Mouse (Mus musculus): ENCODE data around the gene Abcg2. TPM values are rescaled to one million over a fixed set of nuclear protein-coding genes. Genes with fewer than 3 reads are reported as not detected.
A peak's percentile ranks its signal among the peaks of the same experiment; 100 is the strongest.

The Abcg2 gene
- total RNA-seq, 1 experiment from 2014 or later: 67.7 TPM

DNA sequence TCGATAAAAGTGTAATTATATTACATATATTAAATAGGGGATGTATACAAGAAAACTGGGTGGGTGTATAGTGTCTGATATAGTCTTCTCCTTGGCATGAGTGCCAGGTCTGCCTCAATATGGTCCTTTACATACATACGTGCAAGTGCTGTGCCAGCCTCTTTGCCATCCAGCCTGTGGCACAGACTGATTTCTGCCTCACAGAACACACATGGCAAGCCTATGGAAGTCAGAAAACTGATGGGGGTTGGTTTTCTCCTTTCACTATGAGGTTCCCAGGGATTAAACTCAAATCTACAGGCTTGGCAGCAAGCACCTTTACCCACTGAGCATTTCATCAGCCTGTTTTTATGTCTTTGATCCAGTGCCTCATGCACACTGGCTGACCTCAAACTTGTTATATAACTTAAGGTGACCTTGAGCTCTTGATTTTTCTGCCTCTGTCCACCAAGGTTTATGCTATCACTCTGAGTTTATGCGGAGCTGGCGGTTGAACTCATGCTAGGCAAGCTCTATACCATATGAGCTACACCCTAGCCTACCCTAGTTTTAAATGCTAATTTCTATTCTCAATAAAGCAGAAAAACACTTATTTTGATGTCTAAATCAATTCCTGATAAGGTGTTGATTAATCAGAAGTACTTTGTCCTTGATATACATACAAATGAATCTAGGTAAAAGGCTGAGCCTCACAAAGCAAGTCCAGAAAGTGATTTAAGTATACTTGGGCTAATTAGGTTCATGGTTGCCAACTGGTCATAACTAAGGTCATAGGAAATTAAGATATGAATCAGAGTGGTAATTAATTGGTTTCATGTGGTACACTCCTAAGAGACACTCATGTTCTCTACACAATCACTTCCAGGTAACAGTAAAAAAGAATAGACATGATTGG lies 26.7 kb downstream of the Abcg2 start:
- ATAC-seq (replicated peaks in 1 of 2; ENCODE audit: insufficient read depth in 1 of 2, low FRiP score in 2 of 2, low TSS enrichment in 1 of 2, low read depth in 1 of 2, poor library complexity in 2 of 2, severe bottlenecking in 2 of 2): peak in 1 of 2 experiments; percentile 43; a peak in 1 of 4 replicates

DNA sequence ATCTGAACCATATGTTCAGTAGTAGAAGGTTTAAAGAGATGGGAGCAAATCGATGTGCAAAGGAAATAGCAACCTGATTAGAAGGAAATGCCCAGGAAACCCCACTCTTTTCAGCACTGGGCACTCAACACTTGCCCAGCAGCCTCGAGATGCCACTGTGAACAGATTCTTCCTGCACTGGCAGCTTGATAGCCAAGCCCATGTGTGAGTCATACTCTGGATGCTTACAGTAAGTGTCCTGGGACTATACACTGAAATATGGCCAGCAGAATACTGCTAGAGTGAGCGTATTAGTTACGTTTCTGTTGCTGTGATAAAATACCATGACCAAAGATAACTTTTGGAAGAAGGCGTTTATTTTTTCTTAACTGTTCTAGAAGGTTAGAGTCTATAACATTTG lies 39.8 kb downstream of the Abcg2 start:
- ATAC-seq (replicated peaks in 1 of 2; ENCODE audit: insufficient read depth in 1 of 2, low FRiP score in 2 of 2, low TSS enrichment in 1 of 2, low read depth in 1 of 2, poor library complexity in 2 of 2, severe bottlenecking in 2 of 2): no peak

DNA sequence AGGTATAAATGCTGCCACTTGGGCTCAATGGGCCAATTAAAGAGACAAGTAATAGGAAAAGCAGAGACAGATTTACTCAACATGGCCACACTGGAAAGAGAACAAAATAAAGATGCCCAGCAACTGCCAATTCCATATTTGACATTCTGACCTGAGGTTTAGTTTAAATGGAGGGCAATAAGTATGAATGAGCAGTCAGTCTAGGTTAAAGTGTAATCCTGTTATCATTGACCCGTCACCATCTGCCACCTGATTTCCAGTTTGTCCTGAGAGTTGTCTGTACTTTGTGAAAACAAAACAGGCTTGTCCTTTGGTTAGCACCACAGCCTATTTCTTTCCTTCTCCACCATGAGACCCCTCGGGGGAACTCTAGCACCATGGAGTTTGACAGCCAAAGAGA lies 44.9 kb downstream of the Abcg2 start:
- ATAC-seq (replicated peaks in 1 of 2; ENCODE audit: insufficient read depth in 1 of 2, low FRiP score in 2 of 2, low TSS enrichment in 1 of 2, low read depth in 1 of 2, poor library complexity in 2 of 2, severe bottlenecking in 2 of 2): no peak

DNA sequence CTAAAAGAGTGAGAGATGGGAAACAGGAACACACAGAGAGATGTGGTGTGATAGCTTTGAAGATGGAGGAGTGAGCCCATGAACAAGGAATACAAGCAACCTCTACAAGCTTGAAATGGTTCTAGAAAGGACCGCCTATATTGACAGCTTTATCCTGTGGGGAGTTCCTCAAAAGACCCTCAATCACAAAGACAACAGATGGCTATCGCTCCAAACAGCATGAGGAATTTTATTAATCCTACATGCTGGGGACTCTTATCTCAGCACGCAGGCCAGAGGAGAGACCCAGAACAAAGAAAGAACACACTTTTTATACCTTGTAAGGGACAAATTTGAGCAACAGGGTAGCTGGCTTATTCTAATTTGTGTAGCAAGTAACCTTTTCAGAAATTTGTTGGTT lies 48.1 kb downstream of the Abcg2 start:
- ATAC-seq (replicated peaks in 1 of 2; ENCODE audit: insufficient read depth in 1 of 2, low FRiP score in 2 of 2, low TSS enrichment in 1 of 2, low read depth in 1 of 2, poor library complexity in 2 of 2, severe bottlenecking in 2 of 2): no peak

DNA sequence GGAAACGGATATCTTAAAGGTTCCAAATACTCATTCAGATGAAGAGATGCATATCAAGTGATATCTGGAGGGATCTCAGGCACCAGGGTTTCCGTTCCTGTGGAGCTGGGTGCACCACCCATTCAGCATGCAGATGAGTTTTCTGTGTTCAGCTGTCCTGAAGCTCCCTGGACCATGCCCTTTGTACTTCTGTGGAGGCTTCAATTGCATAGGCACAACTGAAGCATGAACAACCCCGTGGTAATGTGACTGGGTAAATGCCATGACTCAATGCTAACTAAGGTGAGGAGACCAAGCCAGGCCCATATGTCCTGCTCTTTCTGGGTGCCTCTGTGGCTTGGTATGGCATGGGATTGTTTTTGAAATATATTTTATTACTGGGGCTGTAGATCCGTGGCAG lies 49.4 kb downstream of the Abcg2 start:
- no peak for ATAC-seq (replicated peaks in 1 of 2; ENCODE audit: insufficient read depth in 1 of 2, low FRiP score in 2 of 2, low TSS enrichment in 1 of 2, low read depth in 1 of 2, poor library complexity in 2 of 2, severe bottlenecking in 2 of 2)

DNA sequence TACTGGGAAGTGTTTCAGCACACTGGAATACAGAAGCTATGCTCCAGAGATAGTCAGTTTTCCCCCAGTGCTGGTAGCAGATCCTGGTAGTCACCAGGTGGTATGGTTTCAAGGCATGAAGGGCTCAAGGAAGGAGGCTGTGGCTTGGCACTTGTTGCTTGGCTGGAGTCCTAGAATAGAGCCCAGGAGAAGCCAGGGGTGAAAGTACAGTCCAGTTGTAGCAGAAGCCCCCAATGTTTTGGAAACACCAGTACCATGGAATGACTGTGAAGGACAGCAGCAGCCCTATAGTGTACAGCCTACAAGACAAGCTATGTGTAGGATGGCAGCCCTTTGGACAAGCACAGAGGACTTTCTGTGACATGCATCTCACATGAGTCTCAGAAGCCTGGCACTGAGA lies 54.2 kb downstream of the Abcg2 start:
- peak; percentile 9 to 16; a peak in 1 of 4 replicates for ATAC-seq (replicated peaks in 1 of 2; ENCODE audit: insufficient read depth in 1 of 2, low FRiP score in 2 of 2, low TSS enrichment in 1 of 2, low read depth in 1 of 2, poor library complexity in 2 of 2, severe bottlenecking in 2 of 2)

DNA sequence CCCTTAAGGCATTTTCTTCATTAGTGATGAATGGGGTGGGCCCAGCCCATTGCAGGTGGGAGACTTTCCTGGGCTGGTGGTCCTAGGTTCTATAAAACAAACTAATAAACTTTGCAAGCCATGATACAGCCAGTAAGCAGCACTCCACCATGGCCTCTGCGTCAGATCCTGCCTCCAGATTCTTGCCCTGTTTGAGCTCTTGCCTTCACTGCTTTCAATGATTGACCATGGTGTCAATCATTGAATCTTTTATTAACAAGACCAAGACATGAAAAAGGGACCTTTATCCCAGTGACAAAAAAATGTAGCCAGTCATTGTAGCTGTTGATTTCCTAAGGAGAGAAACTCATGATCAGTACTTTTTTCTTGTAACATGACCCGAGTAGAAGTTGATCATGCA lies 55.1 kb downstream of the Abcg2 start:
- no peak for ATAC-seq (replicated peaks in 1 of 2; ENCODE audit: insufficient read depth in 1 of 2, low FRiP score in 2 of 2, low TSS enrichment in 1 of 2, low read depth in 1 of 2, poor library complexity in 2 of 2, severe bottlenecking in 2 of 2)

DNA sequence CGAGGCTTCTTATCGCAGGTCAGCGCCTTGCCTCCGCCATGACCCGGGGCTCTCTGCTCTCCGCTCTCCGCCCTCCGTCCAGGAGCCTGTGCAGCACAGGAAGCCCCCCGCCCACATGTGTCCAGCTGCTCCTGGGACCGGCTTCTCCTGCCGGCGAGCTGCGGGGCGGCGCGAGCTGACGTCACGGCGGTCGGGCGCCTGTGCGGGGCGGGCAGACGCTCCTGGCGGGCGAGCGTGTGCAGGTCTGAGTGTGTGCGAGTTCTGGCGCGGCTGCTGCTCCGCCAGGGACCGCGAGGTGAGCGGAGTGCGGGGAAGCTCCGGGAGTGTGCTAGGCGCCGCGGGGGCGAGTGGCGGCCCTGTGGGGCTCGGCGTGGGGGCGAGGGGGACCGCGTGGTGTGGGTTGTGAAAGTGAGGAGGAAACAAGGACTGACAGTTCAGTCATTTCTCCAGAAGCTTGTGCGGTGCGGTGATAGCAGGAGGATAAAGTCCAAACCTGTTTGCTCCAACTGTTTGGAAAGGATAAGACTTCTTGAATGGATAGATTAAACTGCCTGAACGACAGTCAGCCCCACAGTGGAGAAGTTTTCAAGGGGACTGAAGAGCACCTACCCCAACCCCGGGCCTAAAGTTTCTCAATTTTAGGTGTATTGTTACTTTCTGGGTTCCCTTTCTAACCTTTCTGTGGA lies 56.2 kb downstream of the Abcg2 start:
- ATAC-seq (replicated peaks in 1 of 2; ENCODE audit: insufficient read depth in 1 of 2, low FRiP score in 2 of 2, low TSS enrichment in 1 of 2, low read depth in 1 of 2, poor library complexity in 2 of 2, severe bottlenecking in 2 of 2): peak; percentile 88 to 91

DNA sequence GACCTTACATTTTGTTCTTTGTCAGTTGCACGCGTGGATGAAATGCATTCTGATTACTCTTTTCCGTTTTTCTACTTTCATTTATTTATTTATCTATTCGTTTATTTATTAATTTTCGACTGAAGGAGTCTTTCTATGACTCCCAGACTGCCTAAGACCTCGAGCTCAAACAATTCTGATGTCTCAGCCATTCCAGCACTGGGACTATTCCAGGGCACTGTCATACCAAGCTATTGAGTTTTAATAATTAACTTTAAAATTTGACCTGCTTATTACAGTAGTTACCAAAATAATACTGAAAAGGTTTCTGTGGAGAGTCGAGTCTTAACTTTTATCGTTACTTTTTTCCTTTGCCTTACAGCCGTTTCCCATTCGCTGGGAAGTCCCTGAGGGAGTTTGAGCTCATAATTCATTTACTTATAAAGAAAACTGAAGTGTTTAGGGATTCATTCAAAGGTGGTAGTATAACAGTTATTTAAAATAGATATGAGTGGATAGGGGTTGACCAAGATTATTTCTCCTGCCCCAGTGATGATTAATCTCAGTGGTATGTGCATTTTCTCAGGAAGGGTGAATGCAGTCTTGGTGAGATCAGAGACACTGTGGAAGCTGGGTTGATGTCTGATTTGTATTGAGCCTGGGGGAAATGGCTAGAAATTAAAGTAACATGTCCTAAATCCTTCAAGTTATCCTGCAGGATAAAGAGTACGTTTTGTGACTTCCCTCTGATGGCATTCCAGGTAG lies 56.9 kb downstream of the Abcg2 start:
- no peak for ATAC-seq (replicated peaks in 1 of 2; ENCODE audit: insufficient read depth in 1 of 2, low FRiP score in 2 of 2, low TSS enrichment in 1 of 2, low read depth in 1 of 2, poor library complexity in 2 of 2, severe bottlenecking in 2 of 2)

DNA sequence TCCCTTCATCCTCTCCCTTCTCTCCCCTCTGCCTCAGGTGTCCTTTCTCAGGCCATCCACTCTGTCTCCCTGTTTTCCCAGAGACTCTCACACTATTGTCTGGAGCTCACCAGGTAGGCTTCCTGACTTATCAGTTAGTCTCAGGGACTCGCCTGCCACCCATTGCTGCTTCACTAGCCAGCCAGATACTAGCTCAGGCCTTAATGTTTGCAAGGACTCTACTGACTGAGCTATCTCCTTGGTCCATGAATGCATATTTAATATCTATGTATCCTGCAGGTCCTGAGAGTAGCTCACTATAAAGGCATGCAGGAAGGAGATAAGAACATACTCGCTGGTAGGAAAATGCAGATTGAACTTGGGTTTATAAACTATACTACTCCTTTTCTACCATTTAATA lies 57.9 kb downstream of the Abcg2 start:
- ATAC-seq (replicated peaks in 1 of 2; ENCODE audit: insufficient read depth in 1 of 2, low FRiP score in 2 of 2, low TSS enrichment in 1 of 2, low read depth in 1 of 2, poor library complexity in 2 of 2, severe bottlenecking in 2 of 2): peak; percentile 3 to 37; a peak in 1 of 4 replicates

DNA sequence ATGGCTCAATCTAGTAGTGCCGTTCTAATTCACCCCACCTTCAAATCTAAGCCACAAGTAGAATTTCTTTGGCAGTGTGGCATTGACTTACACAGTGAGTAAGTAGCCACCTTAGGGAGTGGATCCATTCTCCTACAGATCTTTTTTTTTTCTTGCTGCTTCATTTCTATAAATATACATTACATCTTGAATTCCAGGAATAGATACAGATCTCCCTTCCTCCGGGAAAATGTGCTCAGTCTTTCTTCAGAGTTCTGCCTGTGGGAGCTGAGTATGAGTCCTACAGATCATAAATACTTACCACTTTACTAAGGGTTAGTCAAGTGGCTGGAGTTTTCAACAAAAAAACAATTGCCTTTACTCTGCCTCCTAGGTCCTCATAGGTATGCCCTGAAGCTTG lies 60.3 kb downstream of the Abcg2 start:
- ATAC-seq (replicated peaks in 1 of 2; ENCODE audit: insufficient read depth in 1 of 2, low FRiP score in 2 of 2, low TSS enrichment in 1 of 2, low read depth in 1 of 2, poor library complexity in 2 of 2, severe bottlenecking in 2 of 2): no peak

DNA sequence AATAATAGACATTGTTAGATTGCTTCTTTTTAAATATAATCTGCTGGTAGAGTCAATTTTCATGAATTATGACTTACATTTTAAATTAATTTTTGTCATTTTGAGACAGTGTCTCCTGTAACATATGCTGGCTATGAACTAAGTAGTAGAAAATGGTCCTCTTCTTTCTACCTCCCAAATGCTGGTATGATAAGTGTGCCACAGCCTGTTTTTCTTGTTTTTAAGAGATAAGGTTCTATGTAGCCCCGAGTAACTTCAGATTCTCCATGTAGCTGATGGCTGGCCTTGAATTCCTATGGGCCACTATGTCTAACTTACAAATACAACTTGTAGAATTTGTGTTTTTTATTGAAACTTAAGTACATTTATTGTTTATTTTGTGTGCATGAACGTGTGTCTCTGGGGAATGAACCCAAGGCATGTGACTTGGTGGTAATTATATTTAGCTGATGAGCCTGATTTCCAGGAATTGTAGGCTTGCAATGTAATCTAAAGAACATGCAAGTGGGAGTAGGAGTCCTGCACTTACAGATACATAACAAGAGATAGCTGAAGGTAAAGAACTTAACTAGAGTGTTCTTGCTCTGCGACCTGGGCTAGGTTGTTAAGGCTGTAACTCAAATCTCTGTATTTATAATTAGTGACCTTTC lies 63.9 kb downstream of the Abcg2 start:
- no peak for ATAC-seq (replicated peaks in 1 of 2; ENCODE audit: insufficient read depth in 1 of 2, low FRiP score in 2 of 2, low TSS enrichment in 1 of 2, low read depth in 1 of 2, poor library complexity in 2 of 2, severe bottlenecking in 2 of 2)

DNA sequence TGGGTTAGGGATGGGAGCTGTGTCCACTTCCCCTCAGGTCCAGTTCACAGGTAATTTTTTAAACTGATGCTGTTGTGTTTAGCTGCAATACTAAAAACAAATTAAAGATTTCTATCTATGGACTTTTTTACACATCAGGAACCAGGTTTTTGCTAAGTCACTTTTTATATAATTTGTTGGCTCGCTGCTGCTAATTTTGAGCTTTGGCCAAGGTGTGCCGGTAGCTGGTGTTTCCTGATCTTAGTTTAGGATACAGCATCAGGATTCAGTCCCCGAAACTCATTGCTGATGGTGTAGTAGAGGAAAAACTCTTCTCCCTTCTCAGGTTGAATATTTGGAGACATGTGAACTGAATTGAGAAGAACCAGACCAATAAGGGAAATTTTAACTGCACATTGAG lies 65.8 kb downstream of the Abcg2 start:
- peak in 1 of 2 experiments; percentile 22; a peak in 2 of 4 replicates for ATAC-seq (replicated peaks in 1 of 2; ENCODE audit: insufficient read depth in 1 of 2, low FRiP score in 2 of 2, low TSS enrichment in 1 of 2, low read depth in 1 of 2, poor library complexity in 2 of 2, severe bottlenecking in 2 of 2)

DNA sequence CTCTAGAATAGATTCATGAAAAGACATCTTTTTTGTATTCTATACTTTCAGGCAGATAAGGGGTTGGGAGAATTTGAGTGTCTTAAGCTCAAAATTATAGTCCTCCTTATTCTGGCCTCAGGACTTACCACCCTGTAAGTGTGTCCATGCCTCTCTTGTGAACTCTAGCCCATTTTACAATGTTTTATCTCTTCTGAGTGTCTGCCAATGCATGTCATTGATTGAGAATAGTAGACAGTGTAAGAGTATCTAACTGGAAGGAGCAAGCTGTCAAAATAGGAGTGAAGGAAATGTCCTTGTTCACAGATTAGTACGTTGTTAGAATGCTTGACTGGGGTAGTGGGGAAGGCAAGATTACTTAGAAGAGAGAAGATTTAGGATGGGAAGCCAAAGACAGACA lies 66.7 kb downstream of the Abcg2 start:
- 0 out of 4 replicates have a peak, but pooled peaks of 1 of the 2 experiments have one; percentile 18 for ATAC-seq (replicated peaks in 1 of 2; ENCODE audit: insufficient read depth in 1 of 2, low FRiP score in 2 of 2, low TSS enrichment in 1 of 2, low read depth in 1 of 2, poor library complexity in 2 of 2, severe bottlenecking in 2 of 2)

DNA sequence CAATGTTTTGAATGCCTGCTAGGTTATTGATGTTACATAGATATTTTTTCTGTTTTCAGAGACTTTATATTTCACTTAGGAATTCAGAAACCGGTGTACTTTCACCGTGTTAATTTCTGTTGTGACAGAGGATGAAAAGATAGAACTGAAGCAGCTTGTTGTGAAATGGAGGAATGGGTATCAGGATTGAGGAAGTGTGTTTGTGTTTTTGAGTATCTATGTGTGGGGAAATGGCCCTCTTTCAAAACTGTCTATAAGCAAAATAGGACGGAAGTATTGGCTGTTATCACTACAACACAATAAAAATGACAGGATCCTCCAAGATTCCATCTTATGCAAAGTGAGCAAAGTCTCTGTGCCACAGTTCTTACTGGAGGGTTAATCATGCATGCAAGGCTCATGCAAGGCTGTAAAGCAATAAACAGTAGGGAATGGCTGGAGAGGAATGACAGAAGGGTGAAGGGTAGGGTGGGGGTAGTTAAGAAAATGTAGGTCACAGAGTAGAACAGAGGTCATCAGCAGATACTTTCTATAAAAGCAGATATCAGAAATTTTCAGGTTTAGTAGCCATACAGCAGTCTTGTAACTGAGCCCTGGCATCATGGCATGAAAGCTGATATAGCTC lies 76.7 kb downstream of the Abcg2 start:
- no peak for ATAC-seq (replicated peaks in 1 of 2; ENCODE audit: insufficient read depth in 1 of 2, low FRiP score in 2 of 2, low TSS enrichment in 1 of 2, low read depth in 1 of 2, poor library complexity in 2 of 2, severe bottlenecking in 2 of 2)

DNA sequence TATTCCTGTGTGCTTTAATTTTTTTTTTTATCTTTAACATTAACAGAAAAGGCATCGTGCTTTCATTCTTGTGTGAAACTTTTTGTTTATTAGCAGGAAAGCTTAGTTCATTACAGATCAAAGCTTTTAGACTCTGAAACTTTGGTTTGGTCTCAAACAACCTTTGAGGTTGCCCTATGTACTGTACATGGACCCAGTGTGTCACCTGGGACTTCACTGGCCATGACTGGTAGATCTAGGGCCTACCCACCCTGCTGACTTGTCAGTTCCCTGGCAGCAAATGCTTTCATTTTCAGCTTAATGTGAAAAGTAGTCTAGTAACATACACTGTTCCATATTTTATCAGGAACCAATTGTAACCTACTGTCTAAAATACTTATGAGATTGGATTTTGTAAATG lies 93.5 kb downstream of the Abcg2 start:
- ATAC-seq (replicated peaks in 1 of 2; ENCODE audit: insufficient read depth in 1 of 2, low FRiP score in 2 of 2, low TSS enrichment in 1 of 2, low read depth in 1 of 2, poor library complexity in 2 of 2, severe bottlenecking in 2 of 2): no peak

DNA sequence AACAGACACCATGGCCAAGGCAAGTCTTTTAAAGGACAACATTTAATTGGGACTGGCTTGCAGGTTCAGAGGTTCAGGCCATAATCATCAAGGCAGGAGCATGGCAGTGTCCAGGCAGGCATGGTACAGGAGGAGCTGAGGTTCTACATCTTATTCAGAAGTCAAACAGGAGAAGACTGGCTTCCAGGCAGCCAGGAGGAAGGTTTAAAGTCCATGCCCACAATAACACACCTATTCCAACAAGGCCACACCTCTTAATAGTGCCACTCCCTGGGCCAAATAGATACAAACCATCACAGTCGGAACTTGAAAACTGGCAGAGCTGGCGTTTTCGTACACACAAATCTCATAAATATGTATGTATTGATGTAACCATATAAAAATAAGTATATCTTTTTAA lies 94.2 kb downstream of the Abcg2 start:
- no peak for ATAC-seq (replicated peaks in 1 of 2; ENCODE audit: insufficient read depth in 1 of 2, low FRiP score in 2 of 2, low TSS enrichment in 1 of 2, low read depth in 1 of 2, poor library complexity in 2 of 2, severe bottlenecking in 2 of 2)

Measured in hematopoietic stem cell, adult 5-6 weeks (primary cell).